Mouse (Mus musculus) MEL (cell line): ENCODE measurements around the gene Pou3f1. TPM values are rescaled to one million over a fixed set of nuclear protein-coding genes. Genes with fewer than 3 reads are reported as not detected.

Experiments
- DNase-seq: peaks from one replicate; pipeline ENCODE4 v3.0.0; 2011; ENCODE audit warnings: low read depth, low spot score
- H3K27ac ChIP-seq: 2 replicates; pipeline ENCODE4 v1.5.1; 2012; ENCODE audit warnings: low read depth, mild to moderate bottlenecking, control low read depth, low read length, moderate library complexity; ENCODE audit not compliant: control insufficient read depth
- H3K27me3 ChIP-seq, 2 experiments: fragments of 150-350 bp in 1 of 2; sonication (generic) in 1 of 2; 2 replicates each; pipeline ENCODE4 v1.6.1; 2012; ENCODE audit warnings: low read length in 2 of 2, mild to moderate bottlenecking in 2 of 2, improper control_type of control experiment in 1 of 2, moderate library complexity in 1 of 2; ENCODE audit not compliant: insufficient read depth in 2 of 2, control insufficient read depth in 1 of 2
- H3K36me3 ChIP-seq, 2 experiments: 2 replicates each; pipeline ENCODE4 v1.6.1; 2012 to 2014; ENCODE audit warnings: low read length in 2 of 2, improper control_type of control experiment in 1 of 2, inconsistent platforms in 1 of 2, mild to moderate bottlenecking in 1 of 2; ENCODE audit not compliant: insufficient read depth in 2 of 2, control insufficient read depth in 1 of 2
- H3K4me1 ChIP-seq, 2 experiments: fragments of 150-350 bp in 1 of 2; sonication (generic) in 1 of 2; 2 replicates each; pipeline ENCODE4 v1.6.1; 2012; ENCODE audit warnings: low read length in 2 of 2, improper control_type of control experiment in 1 of 2, mild to moderate bottlenecking in 1 of 2; ENCODE audit not compliant: insufficient read depth in 2 of 2, control insufficient read depth in 1 of 2
- H3K4me3 ChIP-seq, 2 experiments: fragments of 150-350 bp in 1 of 2; sonication (generic) in 1 of 2; 2 replicates each; pipeline ENCODE4 v1.5.1; 2012; ENCODE audit warnings: low read depth in 2 of 2, low read length in 2 of 2, mild to moderate bottlenecking in 2 of 2, moderate library complexity in 2 of 2, control low read depth in 1 of 2, improper control_type of control experiment in 1 of 2; ENCODE audit not compliant: control insufficient read depth in 1 of 2, insufficient read depth in 1 of 2
- H3K79me2 ChIP-seq: 2 replicates; pipeline ENCODE4 v1.6.1; 2012; ENCODE audit warnings: mild to moderate bottlenecking, low read length, moderate library complexity; ENCODE audit not compliant: control insufficient read depth, poor library complexity, insufficient read depth
- H3K9ac ChIP-seq: 2 replicates; pipeline ENCODE4 v1.6.1; 2012; ENCODE audit warnings: low read depth, mild to moderate bottlenecking, control low read depth, low read length, moderate library complexity; ENCODE audit not compliant: control insufficient read depth, poor library complexity, severe bottlenecking
- H3K9me3 ChIP-seq: fragments of 150-350 bp; sonication (generic); replicated peaks from 2 replicates; pipeline ENCODE4 v1.6.1; 2012; ENCODE audit warnings: mild to moderate bottlenecking, low read length, improper control_type of control experiment, moderate library complexity; ENCODE audit not compliant: insufficient read depth
- CHD1 ChIP-seq: IDR thresholded peaks from 2 replicates; pipeline ENCODE4 v1.6.1; 2012; ENCODE audit warnings: low read depth, mild to moderate bottlenecking, inconsistent platforms, low read length, improper control_type of control experiment
- CHD2 ChIP-seq: IDR thresholded peaks from 2 replicates; pipeline ENCODE4 v1.6.1; 2011; ENCODE audit warnings: low read length, improper control_type of control experiment
- CTCF ChIP-seq, 3 experiments: IDR thresholded peaks in 2 of 3; conservative IDR thresholded peaks in 1 of 3; 2 replicates each; pipeline ENCODE4 v1.5.1; 2011 to 2012; ENCODE audit warnings: low read length in 3 of 3, low read depth in 2 of 3, mild to moderate bottlenecking in 2 of 3, improper control_type of control experiment in 1 of 3, inconsistent platforms in 1 of 3, mixed read lengths in 1 of 3, moderate library complexity in 1 of 3; ENCODE audit not compliant: control insufficient read depth in 1 of 3, insufficient read depth in 1 of 3, poor library complexity in 1 of 3, severe bottlenecking in 1 of 3
- ELF1 ChIP-seq: IDR thresholded peaks from 2 replicates; pipeline ENCODE4 v1.6.1; 2014; ENCODE audit warnings: low read depth, mild to moderate bottlenecking, inconsistent platforms, low read length, improper control_type of control experiment, moderate library complexity
- ETS1 ChIP-seq: IDR thresholded peaks from 2 replicates; pipeline ENCODE4 v1.6.1; 2012; ENCODE audit warnings: low read depth, mild to moderate bottlenecking, inconsistent platforms, low read length, improper control_type of control experiment, moderate library complexity
- JUND ChIP-seq: IDR thresholded peaks from 2 replicates; pipeline ENCODE4 v1.6.1; 2011; ENCODE audit warnings: low read depth, mild to moderate bottlenecking, improper control_type of control experiment, low read length
- KAT2A ChIP-seq: conservative IDR thresholded peaks from 2 replicates; pipeline ENCODE4 v1.6.1; 2012; ENCODE audit warnings: low read depth, low read length, improper control_type of control experiment, inconsistent platforms
- MAX ChIP-seq: IDR thresholded peaks from 2 replicates; pipeline ENCODE4 v1.6.1; 2011; ENCODE audit warnings: low read length, improper control_type of control experiment
- MEF2A ChIP-seq: IDR thresholded peaks from 2 replicates; pipeline ENCODE4 v1.6.1; 2014; ENCODE audit warnings: low read depth, mild to moderate bottlenecking, inconsistent platforms, low read length, improper control_type of control experiment; ENCODE audit not compliant: poor library complexity, insufficient replicate concordance, severe bottlenecking; ENCODE audit errors: extremely low read depth
- RAD21 ChIP-seq: IDR thresholded peaks from 2 replicates; pipeline ENCODE4 v1.6.1; 2011; ENCODE audit warnings: mild to moderate bottlenecking, low read depth, low read length, improper control_type of control experiment
- SIN3A ChIP-seq: IDR thresholded peaks from 2 replicates; pipeline ENCODE4 v1.6.1; 2012; ENCODE audit warnings: low read length, improper control_type of control experiment, inconsistent platforms
- SMC3 ChIP-seq: IDR thresholded peaks from 2 replicates; pipeline ENCODE4 v1.6.1; 2011; ENCODE audit warnings: low read depth, low read length, improper control_type of control experiment
- TAL1 ChIP-seq: IDR thresholded peaks from 2 replicates; pipeline ENCODE4 v1.6.1; 2012; ENCODE audit warnings: mild to moderate bottlenecking, inconsistent platforms, low read length, moderate library complexity, mixed read lengths
- TBP ChIP-seq: IDR thresholded peaks from 2 replicates; pipeline ENCODE4 v1.8.0; 2011; ENCODE audit warnings: low read depth, low read length, improper control_type of control experiment
- UBTF ChIP-seq: IDR thresholded peaks from 2 replicates; pipeline ENCODE4 v1.6.1; 2012; ENCODE audit warnings: low read depth, mild to moderate bottlenecking, inconsistent platforms, low read length, improper control_type of control experiment, moderate library complexity, borderline replicate concordance; ENCODE audit not compliant: insufficient read depth
- USF1 ChIP-seq: IDR thresholded peaks from 2 replicates; pipeline ENCODE4 v1.6.1; 2014; ENCODE audit warnings: low read depth, mild to moderate bottlenecking, inconsistent platforms, low read length, improper control_type of control experiment, moderate library complexity
- ZKSCAN1 ChIP-seq: IDR thresholded peaks from 2 replicates; pipeline ENCODE4 v1.6.1; 2012; ENCODE audit warnings: low read depth, mild to moderate bottlenecking, inconsistent platforms, low read length, improper control_type of control experiment, moderate library complexity
- ZMIZ1 ChIP-seq: IDR thresholded peaks from 2 replicates; pipeline ENCODE4 v1.6.1; 2012; ENCODE audit warnings: low read depth, mild to moderate bottlenecking, inconsistent platforms, low read length, improper control_type of control experiment, moderate library complexity
- ZNF384 ChIP-seq: IDR thresholded peaks from 2 replicates; pipeline ENCODE4 v1.6.1; 2012; ENCODE audit warnings: low read depth, mild to moderate bottlenecking, inconsistent platforms, low read length, improper control_type of control experiment
- polyA plus RNA-seq, 2 experiments: library from polyadenylated mRNA; stranded (reverse) in 1 of 2; unstranded in 1 of 2; fragments of >175 nt in 1 of 2; fragments of >200 nt in 1 of 2; gene quantifications; 2 replicates each; pipeline versions ENCODE4 v1.2.1 to v1.2.4; 2012; ENCODE audit warnings: low replicate concordance in 2 of 2, low read depth in 1 of 2; ENCODE audit not compliant: insufficient read length in 2 of 2, insufficient read depth in 1 of 2, missing spikeins in 1 of 2
- total RNA-seq: library from RNA; depleted of rRNA; stranded (reverse); fragments of 300-350 nt; gene quantifications from 2 replicates; pipeline ENCODE4 v1.2.3, GENCODE M21; 2012

Pou3f1 gene
- total and polyA plus RNA-seq, 3 experiments, result not detected

DNA sequence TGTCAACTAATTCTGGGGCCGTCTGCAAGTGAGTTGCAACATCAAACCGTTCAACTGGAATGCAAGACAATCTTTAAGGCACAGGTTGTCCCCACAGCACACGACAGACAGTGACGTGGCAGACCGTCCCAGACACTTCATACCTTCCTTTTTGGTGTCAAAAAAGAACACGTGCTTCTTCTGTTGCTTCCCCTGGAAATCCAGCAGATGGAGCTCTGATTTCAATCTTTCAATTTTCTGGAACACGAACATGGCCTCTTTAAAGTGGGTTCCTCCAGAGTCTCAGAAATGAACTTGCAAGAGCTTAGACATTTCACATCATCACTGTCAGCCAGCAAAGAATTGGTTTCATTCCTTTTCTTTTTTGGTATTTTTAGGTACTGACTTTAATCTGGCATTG, 25.7 kb downstream of the Pou3f1 start (continued):
- TF ChIP-seq ZMIZ1 (no peak), SIN3A (no peak), UBTF (no peak), TAL1 (no peak), ZKSCAN1 (no peak)

DNA sequence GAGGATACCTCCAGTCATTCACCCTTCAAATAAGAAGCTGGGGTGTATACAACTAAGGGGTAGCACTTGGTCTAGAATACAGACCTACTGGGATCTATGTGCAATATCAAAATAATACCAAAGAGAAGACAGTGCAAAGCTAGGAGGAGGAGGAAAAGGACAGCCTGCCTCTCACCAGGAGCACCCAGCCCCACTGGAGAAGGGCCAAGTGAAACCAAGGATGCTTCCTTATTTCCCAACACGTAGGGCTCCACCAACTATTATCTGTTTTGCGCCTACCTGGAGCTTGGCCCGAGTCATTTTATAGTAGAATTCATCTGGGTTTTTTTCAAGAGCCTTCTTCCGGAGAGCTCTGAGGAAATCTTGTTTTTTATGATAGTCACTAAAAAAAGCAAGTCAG, 26.9 kb downstream of the Pou3f1 start:
- Histone ChIP-seq H3K9me3 (no peaks in the 10 kb centered on the region), H3K79me2 (peaks cover 8% of the 10 kb centered on the region), H3K27ac (no peak overlapping the region), H3K9ac (no peak overlapping the region), H3K4me3 (no peak overlapping the region), H3K27me3 (no peaks in the 10 kb centered on the region), H3K4me1 (no peaks in the 10 kb centered on the region), H3K36me3 (peaks cover 2 to 33% of the 10 kb centered on the region in 2 experiments)
- TF ChIP-seq USF1, result no peak
- TF ChIP-seq UBTF, result no peak
- no peak for TF ChIP-seq CHD2
- TF ChIP-seq MEF2A, result no peak
- TF ChIP-seq ZNF384, result no peak
- TF ChIP-seq KAT2A, result no peak
- no peak for TF ChIP-seq CTCF (IDR thresholded peaks at IDR 0.05 in 2 of 3, conservative IDR thresholded peaks at IDR 0.05 in 1 of 3; ENCODE audit: control insufficient read depth in 1 of 3, insufficient read depth in 1 of 3, low read depth in 2 of 3, low read length in 3 of 3, poor library complexity in 1 of 3, severe bottlenecking in 1 of 3)
- no peak for TF ChIP-seq JUND
- TF ChIP-seq SMC3, result no peak
- DNase-seq, result no peak

DNA sequence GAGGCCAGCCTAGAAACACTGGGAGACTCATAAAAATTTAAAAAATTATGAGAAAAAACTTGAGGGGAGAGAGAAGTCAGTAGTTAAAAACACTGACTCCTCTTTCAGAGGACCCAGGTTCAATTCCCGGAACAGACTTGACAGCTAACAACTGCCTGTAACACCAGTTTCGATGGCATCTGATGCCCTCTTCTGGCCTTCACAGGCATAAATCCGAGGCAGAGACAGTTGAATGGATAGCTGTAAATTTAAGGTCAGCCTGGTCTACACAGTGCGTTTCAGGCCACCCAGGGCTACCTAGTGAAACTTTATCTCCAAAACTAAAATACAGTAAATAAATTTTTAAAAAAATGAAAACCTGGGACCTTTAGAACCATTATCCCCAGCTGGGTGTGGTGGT, 28.4 kb downstream of the Pou3f1 start:
- H3K27ac ChIP-seq, result no peak overlapping the region
- peaks cover 4 to 33% of the 10 kb centered on the region in 2 experiments for H3K36me3 ChIP-seq
- H3K9me3 ChIP-seq, result no peaks in the 10 kb centered on the region

More for the DNA sequence above, 28.4 kb downstream of the Pou3f1 start:
- no peak overlapping the region for H3K9ac ChIP-seq
- H3K79me2 ChIP-seq, result peaks cover 16% of the 10 kb centered on the region
- TF ChIP-seq TBP (no peak), RAD21 (peak; percentile 22), CHD1 (no peak), ELF1 (no peak), JUND (no peak), CHD2 (no peak), UBTF (no peak), MAX (no peak), SMC3 (peak; percentile 33), ETS1 (no peak), CTCF (IDR thresholded peaks at IDR 0.05 in 2 of 3, conservative IDR thresholded peaks at IDR 0.05 in 1 of 3; ENCODE audit: control insufficient read depth in 1 of 3, insufficient read depth in 1 of 3, low read depth in 2 of 3, low read length in 3 of 3, poor library complexity in 1 of 3, severe bottlenecking in 1 of 3) (peak; percentile 22 to 46 (median 31); a peak in 5 of 6 replicates), TAL1 (no peak)
- H3K27me3 ChIP-seq, result no peaks in the 10 kb centered on the region
- peak; percentile 44 for DNase-seq
- no peaks in the 10 kb centered on the region for H3K4me1 ChIP-seq
- H3K4me3 ChIP-seq, result no peak overlapping the region
